Mouse (Mus musculus): ENCODE data around the gene Sass6.
"Not testable (repeated sequence)": the region's sequence is repeated elsewhere in the genome, so short reads cannot be mapped to it uniquely, and the experiment has no call there.

Gene Sass6

DNA sequence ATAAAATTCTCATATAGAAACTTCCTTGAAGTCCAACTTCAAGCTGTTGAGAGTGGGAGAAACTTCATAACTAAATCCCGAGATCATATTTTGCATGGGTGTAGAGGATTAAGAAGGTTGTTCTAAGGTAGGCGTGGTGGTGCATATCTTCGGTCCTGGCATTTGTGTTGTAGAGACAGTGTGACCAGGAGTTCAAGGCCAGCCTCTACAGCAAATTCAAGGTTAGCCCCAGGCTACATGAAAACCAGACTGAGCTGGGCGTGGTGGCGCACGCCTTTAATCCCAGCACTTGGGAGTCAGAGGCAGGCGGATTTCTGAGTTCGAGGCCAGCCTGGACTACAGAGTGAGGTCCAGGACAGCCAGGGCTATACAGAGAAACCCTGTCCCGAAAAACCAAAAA is 69.5 kb downstream of the Sass6 start:
- not testable (repeated sequence) for DNase-seq (ENCODE audit: low spot score)
